Mouse (Mus musculus): Measurements from ENCODE around the gene Tesk2. TPM values are rescaled to one million over a fixed set of nuclear protein-coding genes. Genes with fewer than 3 reads are reported as not detected.

The Tesk2 gene
- polyA plus RNA-seq, 1 experiment from 2014 or later, result 8.3 TPM

DNA sequence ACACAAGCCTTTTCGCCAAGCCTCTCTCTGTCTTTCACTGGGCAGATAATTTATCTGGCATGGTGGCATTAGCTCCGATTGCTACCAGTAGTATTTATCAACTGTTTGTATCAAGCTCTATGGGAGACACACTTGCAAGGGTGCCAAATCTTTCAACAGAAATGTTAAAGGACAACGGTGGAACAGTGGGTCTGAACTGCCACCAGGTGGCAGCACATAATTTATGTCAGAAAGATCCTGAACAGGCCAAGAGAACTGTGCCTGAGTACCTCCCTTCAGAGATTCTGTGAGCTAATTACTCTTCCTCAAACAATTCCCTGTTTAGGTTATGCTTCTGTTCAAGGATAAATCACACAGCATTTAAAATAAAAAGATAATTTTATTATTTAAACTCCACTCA, 1.4 kb upstream of the Tesk2 start:
- Histone ChIP-seq H3K9me3 (replicated peaks) (no peaks in the 10 kb centered on the region), H3K36me3 (peaks cover 8% of the 10 kb centered on the region; the same call in 1 of the 2 replicates), H3K4me3 (replicated peaks) (no peak overlapping the region), H3K27ac (replicated peaks) (no peak overlapping the region), H3K4me1 (peaks cover 11% of the 10 kb centered on the region), H3K9ac (no peak overlapping the region), H3K4me2 (replicated peaks) (no peak overlapping the region), H3K27me3 (no peaks in the 10 kb centered on the region)
- ATAC-seq (ENCODE audit: insufficient number of reproducible peaks, low FRiP score, low TSS enrichment, low read depth), result no peak
- WGBS, result 17% methylated on average over 3 of the region's 3 CpGs

GRCm38 (mm10) chr4:116721098-116721628, 415 bp downstream of the Tesk2 start:
- Histone ChIP-seq H3K36me3 (no peaks in the 10 kb centered on the region), H3K9me3 (replicated peaks) (no peaks in the 10 kb centered on the region), H3K9ac (peak overlapping the region; percentile 74), H3K4me3 (replicated peaks) (peak overlapping the region; percentile 83), H3K27me3 (no peaks in the 10 kb centered on the region), H3K4me1 (peaks cover 11% of the 10 kb centered on the region), H3K27ac (replicated peaks) (peak overlapping the region; percentile 68), H3K4me2 (replicated peaks) (peak overlapping the region; percentile 89)
- no peak for ATAC-seq (ENCODE audit: insufficient number of reproducible peaks, low FRiP score, low TSS enrichment, low read depth)
- under 1% methylated on average over 29 of the region's 29 CpGs for WGBS

DNA sequence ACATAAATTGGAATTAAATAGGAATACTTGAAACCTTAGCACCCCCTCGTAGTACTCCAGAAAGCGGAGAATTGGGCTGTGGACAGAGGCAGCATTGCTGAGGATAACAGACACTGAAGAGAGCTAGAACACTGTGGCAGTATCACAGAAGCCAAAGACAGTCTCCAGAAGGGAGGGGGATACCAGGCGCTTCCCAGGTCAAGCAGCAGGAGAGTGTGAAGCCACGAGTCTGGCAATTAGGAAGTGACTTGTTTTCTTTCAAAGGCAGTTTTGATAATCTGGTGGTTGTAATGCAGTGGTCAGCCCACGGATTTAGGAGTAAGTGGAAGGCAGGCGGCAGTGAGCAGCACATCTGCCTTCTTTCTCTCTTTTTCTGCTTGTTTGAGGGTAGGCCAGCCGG, 1.5 kb downstream of the Tesk2 start:
- Histone ChIP-seq H3K4me1 (peaks cover 11% of the 10 kb centered on the region), H3K36me3 (no peaks in the 10 kb centered on the region), H3K9ac (no peak overlapping the region), H3K9me3 (replicated peaks) (no peaks in the 10 kb centered on the region), H3K4me2 (replicated peaks) (peak overlapping the region; percentile 89; the same call in 1 of the 2 replicates), H3K27ac (replicated peaks) (no peak overlapping the region), H3K27me3 (no peaks in the 10 kb centered on the region), H3K4me3 (replicated peaks) (peak overlapping the region; percentile 83; the same call in 1 of the 2 replicates)
- no peak for ATAC-seq (ENCODE audit: insufficient number of reproducible peaks, low FRiP score, low TSS enrichment, low read depth)
- WGBS, result 45% methylated on average over 7 of the region's 7 CpGs

- H3K27me3 ChIP-seq, result no peaks in the 10 kb centered on the region
- H3K9me3 ChIP-seq (replicated peaks), result no peaks in the 10 kb centered on the region
- 79% methylated on average over 5 of the region's 5 CpGs for WGBS
- H3K36me3 ChIP-seq, result no peaks in the 10 kb centered on the region
- H3K4me1 ChIP-seq, result 0 out of 2 replicates have a peak, but pooled peaks cover 5% of the 10 kb centered on the region
- no peak overlapping the region for H3K4me2 ChIP-seq (replicated peaks)
- ATAC-seq (ENCODE audit: insufficient number of reproducible peaks, low FRiP score, low TSS enrichment, low read depth), result no peak
- no peak overlapping the region for H3K27ac ChIP-seq (replicated peaks)
- no peak overlapping the region for H3K9ac ChIP-seq
- H3K4me3 ChIP-seq (replicated peaks), result no peak overlapping the region
Measured at GRCm38 (mm10) chr4:116725444-116725843, 4.7 kb downstream of the Tesk2 start.

DNA sequence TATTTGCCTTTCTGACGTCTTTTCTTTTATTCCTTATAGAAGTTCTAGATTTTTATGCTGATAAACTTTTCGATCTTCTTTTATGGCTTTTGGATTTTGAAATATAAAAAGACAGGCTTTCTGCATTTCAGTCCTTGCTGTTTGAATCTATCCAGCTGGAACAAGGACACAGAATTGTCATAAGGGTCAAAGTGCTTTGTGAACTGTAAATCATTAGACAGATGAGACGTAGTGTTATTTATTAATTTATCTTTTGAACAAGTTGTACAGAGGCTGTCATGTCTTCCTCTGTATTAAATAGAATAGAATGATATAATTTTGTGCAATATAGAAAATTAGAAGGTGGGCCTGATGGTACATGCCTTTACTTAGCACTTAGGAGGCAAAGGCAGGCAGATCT, 6.7 kb downstream of the Tesk2 start:
- Histone ChIP-seq H3K36me3 (no peaks in the 10 kb centered on the region), H3K9ac (no peak overlapping the region), H3K27ac (replicated peaks) (no peak overlapping the region), H3K4me1 (no peaks in the 10 kb centered on the region), H3K4me3 (replicated peaks) (no peak overlapping the region), H3K4me2 (replicated peaks) (no peak overlapping the region), H3K27me3 (no peaks in the 10 kb centered on the region), H3K9me3 (replicated peaks) (no peaks in the 10 kb centered on the region)
- no peak for ATAC-seq (ENCODE audit: insufficient number of reproducible peaks, low FRiP score, low TSS enrichment, low read depth)
- 74% methylated on average over 3 of the region's 3 CpGs for WGBS

DNA sequence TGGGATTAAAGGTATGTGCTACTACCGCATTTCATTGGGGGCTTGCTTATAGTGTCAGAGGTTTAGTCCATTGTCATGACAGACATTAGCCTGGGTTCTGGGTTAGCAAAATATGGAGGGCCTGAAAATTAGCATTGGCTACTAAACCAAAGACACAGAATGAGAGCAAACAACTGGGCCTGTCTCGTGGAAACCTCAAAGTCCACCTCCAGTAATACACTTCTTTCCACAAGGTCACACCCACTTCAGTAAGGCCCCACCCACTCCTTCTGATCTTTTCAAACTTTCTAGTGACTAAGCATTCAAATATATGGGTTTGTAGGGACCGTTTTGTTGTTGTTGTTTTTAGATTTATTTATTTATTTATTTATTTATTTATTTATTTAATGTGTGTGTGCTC, 8.8 kb downstream of the Tesk2 start:
- no peaks in the 10 kb centered on the region for H3K36me3 ChIP-seq
- no peaks in the 10 kb centered on the region for H3K27me3 ChIP-seq
- H3K4me3 ChIP-seq (replicated peaks), result no peak overlapping the region
- no peaks in the 10 kb centered on the region for H3K9me3 ChIP-seq (replicated peaks)
- H3K9ac ChIP-seq, result no peak overlapping the region
- no peak for ATAC-seq (ENCODE audit: insufficient number of reproducible peaks, low FRiP score, low TSS enrichment, low read depth)
- H3K27ac ChIP-seq (replicated peaks), result no peak overlapping the region
- H3K4me1 ChIP-seq, result no peaks in the 10 kb centered on the region
- 90% methylated on average over 3 of the region's 3 CpGs for WGBS
- no peak overlapping the region for H3K4me2 ChIP-seq (replicated peaks)

- Histone ChIP-seq H3K9ac (no peak overlapping the region), H3K9me3 (replicated peaks) (no peaks in the 10 kb centered on the region), H3K4me3 (replicated peaks) (no peak overlapping the region), H3K36me3 (no peaks in the 10 kb centered on the region), H3K27me3 (no peaks in the 10 kb centered on the region), H3K27ac (replicated peaks) (no peak overlapping the region), H3K4me2 (replicated peaks) (no peak overlapping the region), H3K4me1 (no peaks in the 10 kb centered on the region)
- no peak for ATAC-seq (ENCODE audit: insufficient number of reproducible peaks, low FRiP score, low TSS enrichment, low read depth)
- WGBS, result 86% methylated on average over 9 of the region's 9 CpGs
Measured at GRCm38 (mm10) chr4:116731077-116731476, 10.3 kb downstream of the Tesk2 start.

DNA sequence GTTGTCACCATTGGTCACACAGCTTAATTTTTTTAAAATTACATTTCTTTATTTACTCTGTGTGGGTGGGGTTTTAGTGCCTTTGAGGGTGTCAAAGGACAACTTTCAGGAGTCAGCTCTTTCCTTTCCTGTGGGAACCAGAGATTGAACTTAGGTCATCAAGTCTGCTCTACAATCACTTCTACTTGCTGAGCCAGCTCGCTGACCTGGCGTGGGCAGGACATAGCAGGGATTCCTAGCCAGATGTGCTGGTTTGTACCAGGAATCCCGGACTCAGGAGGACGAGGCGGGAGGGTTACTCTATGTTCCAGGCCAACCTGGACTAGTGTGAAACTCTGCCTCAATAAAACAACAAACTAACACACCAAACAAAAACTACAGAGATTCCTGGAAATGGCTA, 11.6 kb downstream of the Tesk2 start:
- 80% methylated on average over 5 of the region's 5 CpGs for WGBS
- H3K27ac ChIP-seq (replicated peaks), result no peak overlapping the region

GRCm38 (mm10) chr4:116734996-116735395, 14.2 kb downstream of the Tesk2 start:
- H3K9me3 ChIP-seq (replicated peaks), result no peaks in the 10 kb centered on the region
- no peak overlapping the region for H3K27ac ChIP-seq (replicated peaks)
- no peaks in the 10 kb centered on the region for H3K36me3 ChIP-seq
- H3K4me1 ChIP-seq, result no peaks in the 10 kb centered on the region
- ATAC-seq (ENCODE audit: insufficient number of reproducible peaks, low FRiP score, low TSS enrichment, low read depth), result no peak
- H3K4me2 ChIP-seq (replicated peaks), result no peak overlapping the region
- no peak overlapping the region for H3K4me3 ChIP-seq (replicated peaks)
- H3K27me3 ChIP-seq, result no peaks in the 10 kb centered on the region
- H3K9ac ChIP-seq, result no peak overlapping the region
- WGBS, result 80% methylated on average over 2 of the region's 2 CpGs

More for the DNA sequence above, 11.6 kb downstream of the Tesk2 start:
- ATAC-seq (ENCODE audit: insufficient number of reproducible peaks, low FRiP score, low TSS enrichment, low read depth), result no peak
- Histone ChIP-seq H3K36me3 (no peaks in the 10 kb centered on the region), H3K9ac (no peak overlapping the region), H3K4me1 (no peaks in the 10 kb centered on the region), H3K27me3 (no peaks in the 10 kb centered on the region), H3K9me3 (replicated peaks) (no peaks in the 10 kb centered on the region), H3K4me3 (replicated peaks) (no peak overlapping the region), H3K4me2 (replicated peaks) (no peak overlapping the region)

DNA sequence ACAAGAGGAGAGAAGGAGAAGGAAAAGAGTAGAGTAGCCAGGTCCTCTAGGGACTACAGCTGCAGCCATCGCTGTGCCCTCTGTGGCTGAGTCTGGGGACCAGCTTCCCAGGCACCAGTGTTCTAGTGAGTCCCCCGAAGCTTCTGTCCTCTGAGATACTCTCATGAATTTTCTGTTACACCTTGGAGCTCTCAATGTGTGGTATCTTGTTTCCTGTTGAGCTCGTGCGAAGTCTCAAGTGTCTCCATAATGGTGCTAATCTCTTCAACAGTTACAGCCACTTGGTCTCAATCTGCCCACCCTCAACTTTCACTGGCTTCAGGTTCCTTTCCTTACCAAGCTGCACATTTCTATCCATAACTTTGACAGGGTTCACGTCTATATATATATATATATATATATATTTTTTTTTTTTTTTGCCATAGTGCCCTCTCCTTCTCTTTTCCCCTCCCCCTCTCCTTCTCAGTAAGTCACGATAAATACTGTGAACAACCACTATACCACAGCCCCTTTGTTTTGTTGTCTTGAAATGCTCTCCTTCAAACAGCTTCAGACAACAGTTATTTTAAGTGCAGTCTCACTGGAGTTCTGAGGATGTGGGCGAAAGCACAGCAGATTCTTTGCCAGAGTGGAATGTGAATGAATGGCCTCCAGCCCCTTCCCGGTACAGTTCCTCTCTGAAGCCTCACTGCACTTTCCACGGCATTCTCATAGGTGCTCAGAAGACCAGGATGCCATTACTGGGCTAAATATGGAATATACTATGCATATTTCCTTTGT, 18.4 kb downstream of the Tesk2 start:
- no peak overlapping the region for H3K9ac ChIP-seq
- no peaks in the 10 kb centered on the region for H3K27me3 ChIP-seq
- H3K9me3 ChIP-seq (replicated peaks), result no peaks in the 10 kb centered on the region
- H3K36me3 ChIP-seq, result no peaks in the 10 kb centered on the region
- H3K4me3 ChIP-seq (replicated peaks), result no peak overlapping the region
- H3K4me1 ChIP-seq, result no peaks in the 10 kb centered on the region
- H3K27ac ChIP-seq (replicated peaks), result no peak overlapping the region
- 66% methylated on average over 9 of the region's 9 CpGs for WGBS
- ATAC-seq (ENCODE audit: insufficient number of reproducible peaks, low FRiP score, low TSS enrichment, low read depth), result no peak
- no peak overlapping the region for H3K4me2 ChIP-seq (replicated peaks)

DNA sequence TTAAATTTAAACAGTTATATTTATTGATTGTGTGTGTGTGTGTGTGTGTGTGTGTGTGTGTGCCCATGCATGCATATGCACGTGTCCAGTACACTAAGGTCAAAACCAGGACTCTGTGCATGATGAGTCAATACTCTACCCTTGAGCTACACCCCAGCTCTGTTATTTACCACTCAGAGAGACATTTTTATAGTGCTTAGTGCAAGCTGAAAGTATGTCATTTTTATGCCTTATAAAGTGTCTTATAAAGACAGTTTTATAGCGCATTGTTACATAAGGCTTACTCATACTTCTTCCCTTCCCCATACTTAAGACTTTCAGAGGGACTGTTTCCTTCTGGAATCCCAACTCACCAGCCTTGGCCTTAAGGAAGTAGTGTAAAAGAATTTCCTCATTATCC, 29.0 kb downstream of the Tesk2 start:
- Histone ChIP-seq H3K36me3 (no peaks in the 10 kb centered on the region), H3K4me2 (replicated peaks) (no peak overlapping the region), H3K27ac (replicated peaks) (no peak overlapping the region), H3K27me3 (no peaks in the 10 kb centered on the region), H3K4me3 (replicated peaks) (no peak overlapping the region), H3K9ac (no peak overlapping the region), H3K4me1 (no peaks in the 10 kb centered on the region), H3K9me3 (replicated peaks) (no peaks in the 10 kb centered on the region)
- no peak for ATAC-seq (ENCODE audit: insufficient number of reproducible peaks, low FRiP score, low TSS enrichment, low read depth)
- WGBS, result 84% methylated on average over 2 of the region's 2 CpGs

DNA sequence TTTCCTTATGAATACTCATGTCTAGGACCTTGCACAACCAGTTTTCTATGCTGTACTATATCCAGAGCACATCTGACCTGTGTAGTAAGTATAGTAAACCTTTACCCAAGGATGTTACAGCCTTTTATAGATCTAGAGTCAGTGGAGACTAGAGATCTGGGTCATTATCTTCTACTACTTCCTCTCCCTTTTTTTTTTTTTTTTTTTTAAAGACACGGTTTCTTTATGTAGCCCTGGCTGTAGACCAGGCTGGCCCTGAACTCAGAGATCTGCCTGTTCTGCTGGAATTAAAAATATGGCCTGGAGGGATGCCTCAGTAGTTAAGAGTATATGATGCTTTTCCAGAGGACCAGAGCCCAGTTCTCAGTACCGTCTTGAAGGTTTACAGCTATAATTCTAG, 41.2 kb downstream of the Tesk2 start:
- 78% methylated on average over 2 of the region's 2 CpGs for WGBS

More for the DNA sequence above, 41.2 kb downstream of the Tesk2 start:
- no peak for ATAC-seq (ENCODE audit: insufficient number of reproducible peaks, low FRiP score, low TSS enrichment, low read depth)
- H3K4me1 ChIP-seq, result no peaks in the 10 kb centered on the region
- no peaks in the 10 kb centered on the region for H3K9me3 ChIP-seq (replicated peaks)
- no peak overlapping the region for H3K4me2 ChIP-seq (replicated peaks)
- no peaks in the 10 kb centered on the region for H3K27me3 ChIP-seq
- no peaks in the 10 kb centered on the region for H3K36me3 ChIP-seq
- no peak overlapping the region for H3K4me3 ChIP-seq (replicated peaks)
- H3K9ac ChIP-seq, result no peak overlapping the region
- H3K27ac ChIP-seq (replicated peaks), result no peak overlapping the region
